In genomic region chr2:172851773-172852172, GRCm38 (mm10) we compare ENCODE assay signal across 29 mouse cellular contexts.
A peak's percentile ranks its signal among the peaks of the same experiment; 100 is the strongest.
DNase-seq lines count a peak whose midpoint lies in the region; ATAC-seq and TF ChIP-seq lines count a peak whose summit lies in the region.
"Had no signal": no experiment of that assay in that cellular context is flagged by ENCODE, and none has a peak within 500 bp of the region (broad histone marks: within the 10 kb centered on the region; RNA-seq: fewer than 3 reads in every experiment).

No protein-coding gene starts in this region.

- 0 out of 2 replicates have a peak overlapping the region, but pooled peaks have one; percentile 2 for H3K9ac ChIP-seq in heart, embryonic 12.5 days
- 0 out of 2 replicates have a peak overlapping the region, but pooled peaks have one; percentile 8 for H3K9ac ChIP-seq in kidney, postnatal 0 days (ENCODE audit: low read depth, low read length)
- H3K9ac ChIP-seq: embryonic facial prominence, embryonic 12.5 days; forebrain, postnatal 0 days; heart, embryonic 13.5 days; hindbrain, embryonic 15.5 days; liver, embryonic 13.5 days had no signal

- H3K36me3 ChIP-seq in heart, embryonic 12.5 days: no peaks in the 10 kb centered on the region
- H3K36me3 ChIP-seq in kidney, postnatal 0 days (ENCODE audit: insufficient read depth, low read length): no peaks in the 10 kb centered on the region
- H3K36me3 ChIP-seq in kidney, adult 2 months (ENCODE audit: control insufficient read depth, insufficient read depth, low read length): no peaks in the 10 kb centered on the region
- H3K36me3 ChIP-seq in limb, embryonic 10.5 days: no peaks in the 10 kb centered on the region
- H3K36me3 ChIP-seq: embryonic facial prominence, embryonic 12.5 days; heart, embryonic 13.5 days; hindbrain, embryonic 15.5 days; liver, embryonic 13.5 days had no signal

- WGBS in heart, embryonic 12.5 days: 79% methylated on average over 11 of the region's 11 CpGs
- 13% methylated on average over 11 of the region's 11 CpGs for WGBS in kidney, postnatal 0 days
- 49% methylated on average over 11 of the region's 11 CpGs for WGBS in kidney, adult 2 months
- WGBS in limb, embryonic 10.5 days: 79% methylated on average over 11 of the region's 11 CpGs

- ATAC-seq in heart, embryonic 12.5 days (ENCODE audit: insufficient number of reproducible peaks, low FRiP score): no peak
- peak; percentile 34; the same call in 1 of the 2 replicates for ATAC-seq in kidney, postnatal 0 days (replicated peaks; ENCODE audit: low FRiP score, low read depth)
- no peak for ATAC-seq in activated CD4-positive, CD25-positive, alpha-beta regulatory T cell, adult 4 months
- ATAC-seq: CD4-positive, CD25-positive, alpha-beta regulatory T cell, adult 4 months; forebrain, postnatal 0 days; inflammation-experienced regulatory T-cells, adult 6 months; lung, postnatal 0 days had no signal

- H3K4me1 ChIP-seq in heart, embryonic 12.5 days (replicated peaks): peaks cover 22% of the 10 kb centered on the region
- H3K4me1 ChIP-seq in kidney, postnatal 0 days (replicated peaks; ENCODE audit: insufficient read depth, low read length): peaks cover 10% of the 10 kb centered on the region
- no peaks in the 10 kb centered on the region for H3K4me1 ChIP-seq in kidney, adult 2 months (ENCODE audit: control insufficient read depth, insufficient read depth, low read length)
- H3K4me1 ChIP-seq in limb, embryonic 10.5 days: peaks cover 63% of the 10 kb centered on the region
- H3K4me1 ChIP-seq: hindbrain, embryonic 15.5 days; liver, embryonic 13.5 days had no signal

- H3K9me3 ChIP-seq in heart, embryonic 12.5 days (replicated peaks): no peaks in the 10 kb centered on the region
- H3K9me3 ChIP-seq in kidney, postnatal 0 days (replicated peaks; ENCODE audit: low read length): no peaks in the 10 kb centered on the region
- no peaks in the 10 kb centered on the region for H3K9me3 ChIP-seq in limb, embryonic 10.5 days (replicated peaks)
- H3K9me3 ChIP-seq: embryonic facial prominence, embryonic 12.5 days; heart, embryonic 13.5 days; hindbrain, embryonic 15.5 days; liver, embryonic 13.5 days had no signal

- H3K27me3 ChIP-seq in heart, embryonic 12.5 days (replicated peaks): no peaks in the 10 kb centered on the region
- H3K27me3 ChIP-seq in kidney, postnatal 0 days (ENCODE audit: insufficient read depth, low read length): no peaks in the 10 kb centered on the region
- no peaks in the 10 kb centered on the region for H3K27me3 ChIP-seq in kidney, adult 2 months (replicated peaks; ENCODE audit: control insufficient read depth, insufficient read depth, low read length)
- H3K27me3 ChIP-seq in limb, embryonic 10.5 days (ENCODE audit: low read depth, poor library complexity, severe bottlenecking): peaks cover 10% of the 10 kb centered on the region; the same call in 1 of the 2 replicates
- H3K27me3 ChIP-seq: embryonic facial prominence, embryonic 12.5 days; hindbrain, embryonic 15.5 days; liver, embryonic 13.5 days had no signal

- no peak for TF ChIP-seq CTCF in kidney, postnatal 0 days (IDR thresholded peaks at IDR 0.05; ENCODE audit: low read depth)
- no peak for TF ChIP-seq CTCF in kidney, adult 2 months (conservative IDR thresholded peaks at IDR 0.05; ENCODE audit: insufficient read depth, insufficient read length, low read depth, low read length)

- no peak overlapping the region for H3K4me3 ChIP-seq in heart, embryonic 12.5 days
- H3K4me3 ChIP-seq in kidney, postnatal 0 days (replicated peaks; ENCODE audit: low read depth, low read length): no peak overlapping the region
- H3K4me3 ChIP-seq in kidney, adult 2 months (ENCODE audit: insufficient read depth, low read depth, low read length): no peak overlapping the region
- H3K4me3 ChIP-seq in limb, embryonic 10.5 days: no peak overlapping the region
- H3K4me3 ChIP-seq: embryonic facial prominence, embryonic 12.5 days; heart, embryonic 13.5 days; hindbrain, embryonic 15.5 days; liver, embryonic 13.5 days had no signal

- no peak overlapping the region for H3K27ac ChIP-seq in heart, embryonic 12.5 days (ENCODE audit: poor library complexity, severe bottlenecking)
- no peak overlapping the region for H3K27ac ChIP-seq in kidney, postnatal 0 days
- H3K27ac ChIP-seq in kidney, adult 2 months (ENCODE audit: insufficient read depth, low read depth, low read length): no peak overlapping the region
- H3K27ac ChIP-seq in limb, embryonic 10.5 days: peak overlapping the region; percentile 59
- H3K27ac ChIP-seq: embryonic facial prominence, embryonic 12.5 days; heart, embryonic 13.5 days; hindbrain, embryonic 15.5 days; liver, embryonic 13.5 days; macrophage had no signal

- H3K4me2 ChIP-seq in heart, embryonic 12.5 days: no peak overlapping the region
- no peak overlapping the region for H3K4me2 ChIP-seq in kidney, postnatal 0 days (ENCODE audit: low read length)
- H3K4me2 ChIP-seq: embryonic facial prominence, embryonic 12.5 days; heart, embryonic 13.5 days; hindbrain, embryonic 15.5 days; liver, embryonic 13.5 days had no signal

- DNase-seq in heart, adult 18-20 months: no peak
- peak; percentile 64 for DNase-seq in kidney, postnatal 0 days (ENCODE audit: low spot score)
- DNase-seq in kidney, adult 2 months: no peak
- DNase-seq in limb, embryonic 10.5 days (ENCODE audit: low spot score): no peak
- no peak for DNase-seq in spleen, postnatal 14 days (ENCODE audit: low spot score in 2 of 2)
- DNase-seq: adrenal gland, adult 2 months; adrenal gland, postnatal 36 days; cerebellum, adult 2 months; cerebellum, postnatal 25 days; forebrain, postnatal 0 days; gastrocnemius, postnatal 14 days; heart, postnatal 10 days; kidney, adult 9 months; layer of hippocampus, adult 9-11 months; liver, embryonic 13.5 days; lung, adult 18-20 months; midbrain, embryonic 14.5 days; right cerebral cortex, postnatal 14 days; thymus, adult 2 months; thymus, postnatal 36 days had no signal

- TF ChIP-seq POLR2A in kidney, adult 2 months (IDR thresholded peaks at IDR 0.05; ENCODE audit: low read depth, low read length): no peak
